Mouse (Mus musculus): ENCODE results near the gene Clic1.

Clic1 gene

GRCm38 (mm10) chr17:35100196-35100765 lies 50.5 kb downstream of the Clic1 start:
- in situ Hi-C loops (cut with MboI; ENCODE audit: low pct_unique_long_range_greater_than_20kb in 1 of 2, low sequenced_read_pairs in 2 of 2, unreplicated experiment in 1 of 2), result no loop called here

GRCm38 (mm10) chr17:35101161-35101560 lies 51.4 kb downstream of the Clic1 start:
- in situ Hi-C loops (cut with MboI; ENCODE audit: low pct_unique_long_range_greater_than_20kb in 1 of 2, low sequenced_read_pairs in 2 of 2, unreplicated experiment in 1 of 2), result no loop called here

- in situ Hi-C loops (cut with MboI; ENCODE audit: low pct_unique_long_range_greater_than_20kb in 1 of 2, low sequenced_read_pairs in 2 of 2, unreplicated experiment in 1 of 2), result no loop called here
Measured at GRCm38 (mm10) chr17:35102299-35102698, 52.5 kb downstream of the Clic1 start.

GRCm38 (mm10) chr17:35103221-35103690 lies 53.5 kb downstream of the Clic1 start:
- in situ Hi-C loops (cut with MboI; ENCODE audit: low pct_unique_long_range_greater_than_20kb in 1 of 2, low sequenced_read_pairs in 2 of 2, unreplicated experiment in 1 of 2), result no loop called here

GRCm38 (mm10) chr17:35104079-35104478 lies 54.3 kb downstream of the Clic1 start:
- in situ Hi-C loops (cut with MboI; ENCODE audit: low pct_unique_long_range_greater_than_20kb in 1 of 2, low sequenced_read_pairs in 2 of 2, unreplicated experiment in 1 of 2), result no loop called here

- in situ Hi-C loops (cut with MboI; ENCODE audit: low pct_unique_long_range_greater_than_20kb in 1 of 2, low sequenced_read_pairs in 2 of 2, unreplicated experiment in 1 of 2), result no loop called here
Measured at GRCm38 (mm10) chr17:35104754-35105153, 55.0 kb downstream of the Clic1 start.

- in situ Hi-C loops (cut with MboI; ENCODE audit: low pct_unique_long_range_greater_than_20kb in 1 of 2, low sequenced_read_pairs in 2 of 2, unreplicated experiment in 1 of 2), result no loop called here
Measured at GRCm38 (mm10) chr17:35105740-35106389, 56.1 kb downstream of the Clic1 start.

- in situ Hi-C loops (cut with MboI; ENCODE audit: low pct_unique_long_range_greater_than_20kb in 1 of 2, low sequenced_read_pairs in 2 of 2, unreplicated experiment in 1 of 2), result no loop called here
Measured at GRCm38 (mm10) chr17:35106522-35106921, 56.8 kb downstream of the Clic1 start.

GRCm38 (mm10) chr17:35108097-35108496 lies 58.3 kb downstream of the Clic1 start, which contains the start of gene Ly6g5c:
Gene Ly6g5c (plus strand): TSS chr17:35108279.
- in situ Hi-C loops (cut with MboI; ENCODE audit: low pct_unique_long_range_greater_than_20kb in 1 of 2, low sequenced_read_pairs in 2 of 2, unreplicated experiment in 1 of 2), result no loop called here

Data from mouse embryonic stem cell (cell line).